Mouse (Mus musculus): ENCODE data around the gene Itih5. TPM values are rescaled to one million over a fixed set of nuclear protein-coding genes. Genes with fewer than 3 reads are reported as not detected.

The Itih5 gene
- polyA plus RNA-seq (2014; fragmentation: Illumina TruSeq; extraction: RNeasy Lipid Tissue Mini Kit (QIAGEN cat#74804)): 381 TPM

DNA sequence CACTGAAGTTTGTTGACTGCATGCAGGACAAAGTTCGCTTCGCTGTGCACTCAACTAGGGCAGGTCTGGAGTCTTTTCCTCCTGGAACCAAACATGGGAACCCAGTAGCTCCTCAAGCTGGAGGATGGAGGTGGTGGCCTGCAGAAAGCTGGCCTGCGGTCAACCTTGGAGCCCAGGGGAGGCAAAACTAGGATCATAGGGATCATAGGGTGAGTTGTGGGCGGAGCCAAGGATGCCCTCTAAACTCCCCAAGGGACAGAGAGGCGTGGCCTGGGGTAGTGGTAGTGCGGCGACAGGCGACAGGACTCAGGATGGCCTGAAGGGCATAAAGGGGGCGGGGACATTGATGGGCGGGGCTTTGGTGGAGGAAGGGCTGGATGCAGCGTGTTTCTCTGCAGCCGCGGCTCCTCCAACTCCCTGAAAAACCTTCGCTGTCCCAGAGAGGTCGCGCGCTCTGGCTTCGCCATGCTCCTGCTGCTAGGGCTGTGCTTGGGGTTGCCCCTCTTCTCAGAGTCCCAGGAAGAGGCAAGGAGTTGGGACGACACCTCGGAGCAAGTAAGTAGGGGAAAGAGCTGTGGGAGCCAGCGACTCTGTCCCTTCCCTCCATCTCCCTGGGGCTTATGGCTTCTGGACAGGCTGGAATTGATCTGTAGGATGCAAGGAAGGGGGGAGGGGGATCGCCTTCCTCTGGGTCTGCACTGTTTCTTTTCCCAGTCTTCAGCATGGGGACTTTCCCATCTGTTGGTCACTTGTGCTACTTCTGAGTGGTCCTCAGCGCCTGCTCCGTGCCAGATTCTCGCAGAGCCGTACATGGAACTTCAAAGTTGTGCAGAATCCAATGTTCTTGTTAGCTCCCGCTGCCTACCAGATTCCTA is at the start of gene Itih5:
Gene Itih5 (plus strand): TSS at position 371 of the 875 bp plus-strand sequence.

DNA sequence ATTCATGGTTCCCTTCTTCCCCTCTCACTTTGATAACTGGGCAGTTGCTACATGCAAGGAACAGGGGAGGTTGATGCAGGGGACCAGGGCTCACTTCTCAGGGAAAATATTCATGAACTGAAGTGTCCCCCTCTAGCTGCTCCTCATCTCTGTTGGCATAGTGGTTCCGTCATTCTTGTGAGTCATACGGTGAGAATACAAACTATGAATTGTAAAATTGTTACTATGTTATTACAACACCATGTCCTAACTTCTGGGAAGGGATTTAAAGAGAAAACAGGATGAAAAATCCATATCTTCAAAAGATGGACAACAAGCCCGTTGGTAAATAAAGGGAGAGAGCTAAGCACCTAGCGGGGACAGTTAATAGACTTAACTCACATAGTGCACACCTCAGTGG is 22.1 kb upstream of the Itih5 start, which contains the start of gene Itih2:
Gene Itih2 (minus strand): TSS at position 101 of the 400 bp plus-strand sequence.

Other genes with a start within 250 kb of the Itih5 start
- 17.8 TPM for gene Taf3, start 105.0 kb upstream of the Itih5 start, polyA plus RNA-seq (2014; fragmentation: Illumina TruSeq; extraction: RNeasy Lipid Tissue Mini Kit (QIAGEN cat#74804))
- gene Atp5c1, start 73.1 kb upstream of the Itih5 start, polyA plus RNA-seq (2014; fragmentation: Illumina TruSeq; extraction: RNeasy Lipid Tissue Mini Kit (QIAGEN cat#74804)): 603 TPM
- gene Kin, start 73.0 kb upstream of the Itih5 start, polyA plus RNA-seq (2014; fragmentation: Illumina TruSeq; extraction: RNeasy Lipid Tissue Mini Kit (QIAGEN cat#74804)): 28.5 TPM
- 46.4 TPM for gene Itih2, start 22.2 kb upstream of the Itih5 start, polyA plus RNA-seq (2014; fragmentation: Illumina TruSeq; extraction: RNeasy Lipid Tissue Mini Kit (QIAGEN cat#74804))
- gene Sfmbt2, start 216.9 kb downstream of the Itih5 start, polyA plus RNA-seq (2014; fragmentation: Illumina TruSeq; extraction: RNeasy Lipid Tissue Mini Kit (QIAGEN cat#74804)): 1.7 TPM